Mouse (Mus musculus) kidney, adult 10 weeks (tissue): Measurements from ENCODE around the gene Hoxb9. TPM values are rescaled to one million over a fixed set of nuclear protein-coding genes. Genes with fewer than 3 reads are reported as not detected.

Experiments used
- polyA plus RNA-seq: library from polyadenylated mRNA; stranded (reverse); fragments of 350-450 nt; fragmentation: Illumina TruSeq; extraction: RNeasy Lipid Tissue Mini Kit (QIAGEN cat#74804); gene quantifications from one replicate; pipeline ENCODE4 v1.2.3, GENCODE M21; 2014; ENCODE audit warnings: low read depth, low replicate concordance

Gene Hoxb9
- polyA plus RNA-seq, result 56.4 TPM

GRCm38 (mm10) chr11:96270996-96271540 lies at the start of gene Hoxb9:
TSS of gene Hoxb9 (plus strand) at chr11:96271457.

GRCm38 (mm10) chr11:96281855-96282570 lies 10.8 kb downstream of the Hoxb9 start, which contains the start of gene Hoxb8:
TSS of gene Hoxb8 (plus strand) at chr11:96281905.

DNA sequence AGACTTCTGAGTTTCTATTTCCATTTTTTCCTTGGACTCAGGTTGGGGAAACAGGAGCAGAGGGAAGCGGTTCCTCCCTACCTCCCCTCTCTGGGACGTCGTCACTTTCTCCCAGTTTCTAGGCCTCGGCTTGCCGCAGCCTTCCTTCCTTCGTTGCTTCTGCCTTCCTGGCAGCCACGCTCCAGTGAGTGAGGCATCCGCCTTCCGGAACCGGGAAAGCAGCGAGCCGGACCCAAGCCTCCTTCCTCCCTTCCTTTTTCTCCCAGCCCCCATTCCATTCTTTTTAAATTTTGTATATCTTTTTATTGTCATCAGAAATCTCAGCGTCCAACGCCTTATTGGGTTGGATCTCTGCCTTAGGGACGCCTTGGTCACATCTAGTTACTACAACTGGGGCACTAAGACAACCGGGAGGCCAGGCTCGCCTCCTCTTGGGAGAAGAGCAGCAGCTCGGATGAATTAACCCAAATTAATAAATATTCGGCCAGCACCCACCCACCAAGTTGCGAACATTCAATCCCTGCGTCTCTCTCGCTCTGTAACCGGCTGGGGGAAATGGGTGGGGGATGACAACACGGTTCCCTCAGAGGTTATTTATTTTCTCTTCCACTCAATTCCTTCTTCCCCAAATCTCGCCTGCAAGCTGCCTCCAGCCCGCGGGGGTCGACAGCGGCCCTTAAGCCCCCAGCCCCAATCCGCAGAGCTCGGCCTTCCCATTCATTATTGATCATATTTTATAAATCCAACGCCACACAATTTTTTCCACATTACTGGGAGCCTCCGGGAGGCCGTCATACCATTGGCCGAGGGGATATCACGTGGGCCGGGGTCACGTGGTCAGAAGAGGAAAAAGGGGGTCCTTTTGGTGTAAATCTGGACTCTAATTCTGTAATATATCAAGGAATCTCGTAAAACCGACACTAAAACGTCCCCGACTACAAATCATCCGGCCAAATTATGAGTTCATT lies 14.8 kb downstream of the Hoxb9 start, which contains the start of gene Hoxb7:
TSS of gene Hoxb7 (plus strand) at position 853 of the 968 bp plus-strand sequence.

GRCm38 (mm10) chr11:96291681-96292564 lies 20.7 kb downstream of the Hoxb9 start, which contains the start of gene Hoxb6:
TSS of gene Hoxb6 (plus strand) at chr11:96292476.

GRCm38 (mm10) chr11:96303151-96304099 lies 32.2 kb downstream of the Hoxb9 start, which contains the start of gene Hoxb5:
TSS of gene Hoxb5 (plus strand) at chr11:96303336.

GRCm38 (mm10) chr11:96317608-96318367 lies 46.5 kb downstream of the Hoxb9 start, which contains the start of gene Hoxb4:
TSS of gene Hoxb4 (plus strand) at chr11:96318267.

GRCm38 (mm10) chr11:96323154-96323553 lies 51.9 kb downstream of the Hoxb9 start, which contains the start of gene Hoxb3:
TSS of gene Hoxb3 (plus strand) at chr11:96323326.

Other genes starting within 250 kb of the Hoxb9 start
- not detected for gene Gip, start 246.9 kb upstream of the Hoxb9 start, polyA plus RNA-seq
- gene Snf8, start 236.6 kb upstream of the Hoxb9 start, polyA plus RNA-seq, result 19.2 TPM
- 22.4 TPM for gene Ube2z, start 206.1 kb upstream of the Hoxb9 start, polyA plus RNA-seq
- 6.9 TPM for gene Atp5g1, start 195.8 kb upstream of the Hoxb9 start, polyA plus RNA-seq
- gene Calcoco2, start 159.5 kb upstream of the Hoxb9 start, polyA plus RNA-seq, result not detected
- gene Ttll6, start 137.7 kb upstream of the Hoxb9 start, polyA plus RNA-seq, result not detected
- gene Hoxb13, start 77.1 kb upstream of the Hoxb9 start, polyA plus RNA-seq, result not detected
- gene Hoxb8, start 10.4 kb downstream of the Hoxb9 start, polyA plus RNA-seq, result 14.3 TPM
- 54.4 TPM for gene Hoxb7, start 15.2 kb downstream of the Hoxb9 start, polyA plus RNA-seq
- 12.8 TPM for gene Hoxb6, start 21.0 kb downstream of the Hoxb9 start, polyA plus RNA-seq
- gene Hoxb5, start 31.9 kb downstream of the Hoxb9 start, polyA plus RNA-seq, result 3.0 TPM
- 7.2 TPM for gene Hoxb4, start 46.8 kb downstream of the Hoxb9 start, polyA plus RNA-seq
- gene Hoxb3, start 51.9 kb downstream of the Hoxb9 start, polyA plus RNA-seq, result 10.2 TPM
- 17.1 TPM for gene Hoxb2, start 79.1 kb downstream of the Hoxb9 start, polyA plus RNA-seq
- gene Hoxb1, start 94.3 kb downstream of the Hoxb9 start, polyA plus RNA-seq, result not detected
- 1.2 TPM for gene Skap1, start 193.1 kb downstream of the Hoxb9 start, polyA plus RNA-seq